Mouse (Mus musculus) Patski (cell line): ENCODE measurements around the gene Plekho2. TPM values are rescaled to one million over a fixed set of nuclear protein-coding genes. Genes with fewer than 3 reads are reported as not detected.

ENCODE experiments used
- ATAC-seq: fragments of 100-300 bp; one replicate; pipeline ENCODE4 v1.8.0; 2021
- CTCF ChIA-PET: fragments of 350-600 bp; sonication (Branson Sonifier 250); formaldehyde crosslinking; loops from one replicate; lab custom pipeline; 2022; ENCODE audit warnings: inconsistent platforms; lab: Charles Lee
- POLR2A ChIA-PET: fragments of 350-600 bp; sonication (Branson Sonifier 250); formaldehyde crosslinking; loops from one replicate; lab custom pipeline; 2022; ENCODE audit warnings: antibody characterized with exemption, inconsistent platforms; lab: Charles Lee
- DNase-seq: peaks from one replicate; pipeline ENCODE4 v3.0.0-alpha.2; 2011; ENCODE audit warnings: low read depth, low spot score
- H3K27me3 ChIP-seq: fragments of 371-371 bp; one replicate; pipeline ENCODE4 v1.5.1; 2021
- CTCF ChIP-seq: fragments of 100-300 bp; IDR thresholded peaks from one replicate; pipeline ENCODE4 v1.5.1; 2021
- in situ Hi-C: fragments of 300-500 bp; cut with MboI; formaldehyde crosslinking; loops from 3 replicates; pipeline ENCODE4 v1.11.1; 2018; ENCODE audit warnings: low pct_unique_long_range_greater_than_20kb, mixed read lengths
- polyA plus RNA-seq: library from polyadenylated mRNA; unstranded; gene quantifications from one replicate; pipeline ENCODE4 v1.2.3, GENCODE M21; 2021

Plekho2 gene
- polyA plus RNA-seq, 1 experiment from 2014 or later = 11.9 TPM

GRCm38 (mm10) chr9:65606321-65607109, 26.7 kb upstream of the Plekho2 start:
- TF ChIP-seq CTCF = no peak
- ATAC-seq = no peak
- CTCF ChIA-PET = interaction anchor here (0.8 to 7.1 kb wide), 12 partner anchors 8 to 86 kb away, joined by 3 to 116 read pairs (median 4); partner anchors contain the start of genes Oaz2 and Rbpms2
- H3K27me3 ChIP-seq = no peaks in the 10 kb centered on the region
- no peak for DNase-seq
- in situ Hi-C loops = loop anchor here (5.0 kb wide), 2 partner anchors 56 to 246 kb away; no protein-coding TSS in a partner anchor
- POLR2A ChIA-PET = interaction anchor here (0.8 to 1.3 kb wide), 3 partner anchors 9 to 58 kb away, joined by 3 to 4 read pairs (median 3); no protein-coding TSS in a partner anchor

DNA sequence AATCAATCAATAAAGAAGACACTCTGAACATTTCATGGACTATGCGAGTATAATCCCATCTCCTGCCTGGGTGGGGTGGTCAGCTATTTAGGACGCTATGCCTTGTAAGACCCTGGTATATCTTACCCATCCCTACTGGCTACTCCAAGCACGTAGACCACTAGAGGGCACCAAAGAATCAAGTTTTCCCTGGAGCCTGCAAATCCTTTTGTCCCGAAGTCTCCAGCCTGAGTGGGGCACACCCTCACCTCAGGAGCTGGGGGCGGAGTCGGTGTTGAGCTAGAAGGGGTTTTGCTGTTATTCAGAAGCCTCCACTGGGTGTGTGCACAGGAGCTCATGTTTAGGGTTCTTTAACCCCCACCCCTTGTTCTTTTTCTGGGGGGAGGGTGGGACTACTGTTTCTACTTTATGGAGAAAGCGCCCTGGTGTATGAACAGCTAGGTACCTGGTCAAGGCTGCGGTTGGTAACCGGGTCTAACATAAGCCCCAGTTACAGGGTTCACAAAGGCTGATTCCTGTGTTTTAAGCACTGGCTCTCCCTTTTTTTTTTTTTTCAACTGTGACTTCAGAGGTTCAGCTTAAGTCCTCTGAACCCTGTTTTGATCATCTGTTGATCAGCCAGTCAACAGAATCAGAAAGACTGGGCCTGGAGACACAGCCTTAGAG, 25.8 kb upstream of the Plekho2 start:
- TF ChIP-seq CTCF = peak; percentile 88
- ATAC-seq (peak; percentile 21), DNase-seq (no peak)
- in situ Hi-C loops = loop anchor here (5.0 kb wide), 2 partner anchors 57 to 247 kb away; no protein-coding TSS in a partner anchor
- CTCF ChIA-PET = interaction anchor here (0.8 to 7.1 kb wide), 15 partner anchors 9 to 223 kb away, joined by 3 to 116 read pairs (median 4); partner anchors contain the start of genes Oaz2 and Rbpms2
- POLR2A ChIA-PET = interaction anchor here (0.8 to 1.3 kb wide), 2 partner anchors 10 to 58 kb away, joined by 3 to 4 read pairs; no protein-coding TSS in a partner anchor
- H3K27me3 ChIP-seq = no peaks in the 10 kb centered on the region

GRCm38 (mm10) chr9:65603401-65604102, 23.7 kb upstream of the Plekho2 start:
- POLR2A ChIA-PET = interaction anchor here (0.6 kb wide), 2 partner anchors 73 to 74 kb away, joined by 3 read pairs; no protein-coding TSS in a partner anchor
- in situ Hi-C loops = no loop called here
- ATAC-seq (no peak), DNase-seq (no peak)
- H3K27me3 ChIP-seq = no peaks in the 10 kb centered on the region
- CTCF ChIA-PET = interaction anchor here (1.1 to 7.1 kb wide), 5 partner anchors 61 to 96 kb away, joined by 3 to 116 read pairs (median 4); partner anchors contain the start of gene Oaz2
- peak; percentile 70 for TF ChIP-seq CTCF

DNA sequence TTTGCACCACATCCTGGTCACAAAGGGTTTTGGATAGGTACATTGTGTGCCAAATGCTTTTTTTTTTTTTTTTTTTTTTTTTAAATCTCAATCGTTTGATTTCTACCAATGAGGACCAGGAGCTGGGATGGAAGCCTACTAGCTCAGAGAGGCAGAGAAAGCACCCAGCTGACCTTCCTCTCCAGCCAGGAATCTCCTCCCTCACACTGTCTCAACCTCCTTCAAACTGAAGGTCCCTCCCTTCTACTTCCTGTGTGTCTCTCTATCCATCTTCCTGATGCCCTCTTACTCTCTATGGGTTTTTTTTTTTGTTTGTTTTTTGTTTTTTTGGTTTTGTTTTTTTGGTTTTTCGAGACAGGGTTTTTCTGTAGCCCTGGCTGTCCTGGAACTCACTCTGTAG, 21.1 kb upstream of the Plekho2 start:
- ATAC-seq = no peak
- in situ Hi-C loops = no loop called here
- no peak for DNase-seq
- no peak for TF ChIP-seq CTCF
- no peaks in the 10 kb centered on the region for H3K27me3 ChIP-seq
- ChIA-PET POLR2A (interaction anchor here (0.7 kb wide), 1 partner anchor 77 kb away, joined by 3 read pairs; no protein-coding TSS in a partner anchor), CTCF (interaction anchor here (7.1 kb wide), 1 partner anchor 63 kb away, joined by 116 read pairs; the partner anchor contains the start of gene Oaz2)

GRCm38 (mm10) chr9:65598765-65599249, 19.0 kb upstream of the Plekho2 start:
- TF ChIP-seq CTCF = peak; percentile 53
- DNase-seq (no peak), ATAC-seq (no peak)
- POLR2A ChIA-PET = interaction anchor here (0.5 to 1.3 kb wide), 3 partner anchors 13 to 74 kb away, joined by 3 to 7 read pairs (median 4); partner anchors contain the start of gene Rbpms2
- CTCF ChIA-PET = interaction anchor here (0.6 to 3.6 kb wide), 15 partner anchors 8 to 283 kb away, joined by 3 to 24 read pairs (median 3); partner anchors contain the start of genes Pif1 and Plekho2
- no peaks in the 10 kb centered on the region for H3K27me3 ChIP-seq
- in situ Hi-C loops = no loop called here

DNA sequence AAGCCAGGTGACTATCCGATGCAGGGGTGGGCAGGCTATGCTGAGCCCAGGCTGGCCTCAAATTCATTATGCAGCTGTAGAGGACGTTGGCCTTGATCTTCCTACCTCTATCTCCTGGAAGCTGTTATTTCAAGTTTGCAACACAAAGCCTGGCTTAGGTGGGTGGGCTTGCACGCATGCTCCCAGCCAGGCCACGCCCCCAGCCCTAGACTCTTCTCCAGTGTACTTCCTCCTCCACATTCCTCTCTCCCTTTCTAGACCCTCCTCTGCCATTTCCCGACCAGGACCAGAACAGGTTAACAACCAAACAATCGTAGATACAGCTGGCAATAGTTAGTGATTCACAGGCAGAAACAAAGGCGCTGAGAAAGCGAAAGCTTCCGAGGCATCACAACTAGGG, 13.8 kb upstream of the Plekho2 start:
- CTCF ChIA-PET = no interaction called here
- DNase-seq = no peak
- no peak for ATAC-seq
- TF ChIP-seq CTCF = no peak
- H3K27me3 ChIP-seq = no peaks in the 10 kb centered on the region
- in situ Hi-C loops = no loop called here
- POLR2A ChIA-PET = no interaction called here

DNA sequence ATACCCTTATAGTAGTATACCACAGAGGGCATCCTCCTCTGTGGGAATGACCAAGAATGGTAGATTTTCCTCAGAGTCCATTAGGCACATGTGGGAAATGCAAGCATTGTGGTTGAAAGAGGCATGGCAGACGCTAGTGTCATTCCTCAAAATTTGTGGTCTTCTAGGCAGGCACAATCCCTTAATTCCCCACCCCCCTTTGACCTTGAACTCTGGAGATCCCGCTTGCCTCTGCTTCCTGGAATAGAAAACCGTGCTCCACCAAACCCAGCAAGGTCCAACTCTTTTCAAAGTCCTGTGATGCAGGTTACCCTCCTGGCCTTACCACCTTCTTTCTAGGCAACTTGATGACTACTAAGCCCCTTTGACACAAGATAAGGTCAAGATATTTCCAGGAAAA, 12.9 kb upstream of the Plekho2 start:
- H3K27me3 ChIP-seq = no peaks in the 10 kb centered on the region
- POLR2A ChIA-PET = no interaction called here
- no peak for TF ChIP-seq CTCF
- DNase-seq = no peak
- in situ Hi-C loops = no loop called here
- ATAC-seq = no peak
- CTCF ChIA-PET = no interaction called here

- no peak for ATAC-seq
Measured at GRCm38 (mm10) chr9:65589091-65589490, 9.3 kb upstream of the Plekho2 start.

More at GRCm38 (mm10) chr9:65589091-65589490, 9.3 kb upstream of the Plekho2 start:
- ChIA-PET CTCF (no interaction called here), POLR2A (interaction anchor here (1.7 kb wide), 1 partner anchor 153 kb away, joined by 5 read pairs; no protein-coding TSS in a partner anchor)
- in situ Hi-C loops = loop anchor here (10.0 kb wide), 2 partner anchors 134 to 224 kb away; partner anchors contain the start of gene Ubap1l
- no peaks in the 10 kb centered on the region for H3K27me3 ChIP-seq
- no peak for DNase-seq
- TF ChIP-seq CTCF = no peak
